Mouse (Mus musculus): Measurements from ENCODE around the gene Rasa2.
"Not testable (repeated sequence)": the region's sequence is repeated elsewhere in the genome, so short reads cannot be mapped to it uniquely, and the experiment has no call there.

The Rasa2 gene

GRCm38 (mm10) chr9:96533476-96533875, 97.9 kb downstream of the Rasa2 start:
- DNase-seq (ENCODE audit: low read depth in 2 of 2, low spot score in 2 of 2): no peak

GRCm38 (mm10) chr9:96532531-96532930, 98.9 kb downstream of the Rasa2 start:
- DNase-seq (ENCODE audit: low read depth in 2 of 2, low spot score in 2 of 2): no peak

- no peak for DNase-seq (ENCODE audit: low read depth in 2 of 2, low spot score in 2 of 2)
Measured at GRCm38 (mm10) chr9:96530674-96531081, 100.7 kb downstream of the Rasa2 start.

GRCm38 (mm10) chr9:96529961-96530673, 101.3 kb downstream of the Rasa2 start:
- DNase-seq (ENCODE audit: low read depth in 2 of 2, low spot score in 2 of 2): no peak

GRCm38 (mm10) chr9:96526011-96526410, 105.4 kb downstream of the Rasa2 start:
- DNase-seq (ENCODE audit: low read depth in 2 of 2, low spot score in 2 of 2): no peak

GRCm38 (mm10) chr9:96524972-96525506, 106.4 kb downstream of the Rasa2 start, which contains the start of gene Gm28729:
Gene Gm28729, minus strand, starts transcription at chr9:96525264.
- no peak for DNase-seq (ENCODE audit: low read depth in 2 of 2, low spot score in 2 of 2)

- no peak for DNase-seq (ENCODE audit: low read depth in 2 of 2, low spot score in 2 of 2)
Measured at GRCm38 (mm10) chr9:96523148-96523547, 108.3 kb downstream of the Rasa2 start.

- not testable (repeated sequence) for DNase-seq (ENCODE audit: low read depth in 2 of 2, low spot score in 2 of 2)
Measured at GRCm38 (mm10) chr9:96521574-96521973, 109.8 kb downstream of the Rasa2 start.

- DNase-seq (ENCODE audit: low read depth in 2 of 2, low spot score in 2 of 2): no peak
Measured at GRCm38 (mm10) chr9:96517429-96517828, 114.0 kb downstream of the Rasa2 start.

- no peak for DNase-seq (ENCODE audit: low read depth in 2 of 2, low spot score in 2 of 2)
Measured at GRCm38 (mm10) chr9:96516806-96517205, 114.6 kb downstream of the Rasa2 start.

GRCm38 (mm10) chr9:96515737-96516136, 115.7 kb downstream of the Rasa2 start:
- no peak for DNase-seq (ENCODE audit: low read depth in 2 of 2, low spot score in 2 of 2)

- no peak for DNase-seq (ENCODE audit: low read depth in 2 of 2, low spot score in 2 of 2)
Measured at GRCm38 (mm10) chr9:96514278-96514677, 117.1 kb downstream of the Rasa2 start.

- DNase-seq (ENCODE audit: low read depth in 2 of 2, low spot score in 2 of 2): no peak
Measured at GRCm38 (mm10) chr9:96506011-96506498, 125.4 kb downstream of the Rasa2 start.

- no peak for DNase-seq (ENCODE audit: low read depth in 2 of 2, low spot score in 2 of 2)
Measured at GRCm38 (mm10) chr9:96505156-96505555, 126.3 kb downstream of the Rasa2 start.

GRCm38 (mm10) chr9:96504116-96504895, 127.1 kb downstream of the Rasa2 start:
- DNase-seq (ENCODE audit: low read depth in 2 of 2, low spot score in 2 of 2): no peak

- DNase-seq (ENCODE audit: low read depth in 2 of 2, low spot score in 2 of 2): no peak
Measured at GRCm38 (mm10) chr9:96502856-96503610, 128.4 kb downstream of the Rasa2 start.

GRCm38 (mm10) chr9:96501217-96501616, 130.2 kb downstream of the Rasa2 start:
- no peak for DNase-seq (ENCODE audit: low read depth in 2 of 2, low spot score in 2 of 2)

- no peak for DNase-seq (ENCODE audit: low read depth in 2 of 2, low spot score in 2 of 2)
Measured at GRCm38 (mm10) chr9:96493212-96493611, 138.2 kb downstream of the Rasa2 start.

- DNase-seq (ENCODE audit: low read depth in 2 of 2, low spot score in 2 of 2): peak; percentile 59 to 61
Measured at GRCm38 (mm10) chr9:96491810-96492209, 139.6 kb downstream of the Rasa2 start.
